Mouse (Mus musculus): ENCODE data around the gene Myrf.

DNA sequence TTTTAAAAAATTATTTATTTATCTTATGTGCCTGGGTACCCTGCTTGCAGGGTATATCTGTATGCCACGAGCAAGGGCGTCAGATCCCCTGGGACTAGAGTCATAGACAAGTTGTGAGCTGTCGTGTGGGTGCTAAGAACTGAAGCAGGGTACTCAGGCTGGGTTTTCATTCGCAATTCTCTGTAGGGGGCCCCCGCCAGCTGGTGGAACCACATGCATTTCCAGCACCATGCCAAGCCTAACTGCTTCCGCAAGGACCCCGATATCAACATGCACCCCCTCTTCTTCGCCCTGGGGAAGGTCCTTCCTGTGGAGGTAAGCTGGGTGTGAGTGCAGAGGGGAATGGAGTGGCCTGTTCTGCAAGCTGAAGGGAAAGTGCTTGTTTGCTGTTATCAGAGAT, 54.0 kb downstream of the Myrf start:
- TF ChIP-seq CTCF (IDR thresholded peaks at IDR 0.05; ENCODE audit: extremely low read depth, insufficient read length, insufficient replicate concordance, low read depth, low read length), result no peak
- TF ChIP-seq POLR2A (IDR thresholded peaks at IDR 0.05; ENCODE audit: low read depth, low read length), result no peak

Data from small intestine, adult 2 months (tissue).